Mouse (Mus musculus) spleen, postnatal 14 days (tissue): ENCODE results near the gene Speg.
A peak's percentile ranks its signal among the peaks of the same experiment; 100 is the strongest.

Experiments used
- DNase-seq, 2 experiments: peaks; one replicate each; pipeline ENCODE4 v3.0.0; 2021 to 2022; ENCODE audit warnings: low spot score in 2 of 2

The Speg gene

DNA sequence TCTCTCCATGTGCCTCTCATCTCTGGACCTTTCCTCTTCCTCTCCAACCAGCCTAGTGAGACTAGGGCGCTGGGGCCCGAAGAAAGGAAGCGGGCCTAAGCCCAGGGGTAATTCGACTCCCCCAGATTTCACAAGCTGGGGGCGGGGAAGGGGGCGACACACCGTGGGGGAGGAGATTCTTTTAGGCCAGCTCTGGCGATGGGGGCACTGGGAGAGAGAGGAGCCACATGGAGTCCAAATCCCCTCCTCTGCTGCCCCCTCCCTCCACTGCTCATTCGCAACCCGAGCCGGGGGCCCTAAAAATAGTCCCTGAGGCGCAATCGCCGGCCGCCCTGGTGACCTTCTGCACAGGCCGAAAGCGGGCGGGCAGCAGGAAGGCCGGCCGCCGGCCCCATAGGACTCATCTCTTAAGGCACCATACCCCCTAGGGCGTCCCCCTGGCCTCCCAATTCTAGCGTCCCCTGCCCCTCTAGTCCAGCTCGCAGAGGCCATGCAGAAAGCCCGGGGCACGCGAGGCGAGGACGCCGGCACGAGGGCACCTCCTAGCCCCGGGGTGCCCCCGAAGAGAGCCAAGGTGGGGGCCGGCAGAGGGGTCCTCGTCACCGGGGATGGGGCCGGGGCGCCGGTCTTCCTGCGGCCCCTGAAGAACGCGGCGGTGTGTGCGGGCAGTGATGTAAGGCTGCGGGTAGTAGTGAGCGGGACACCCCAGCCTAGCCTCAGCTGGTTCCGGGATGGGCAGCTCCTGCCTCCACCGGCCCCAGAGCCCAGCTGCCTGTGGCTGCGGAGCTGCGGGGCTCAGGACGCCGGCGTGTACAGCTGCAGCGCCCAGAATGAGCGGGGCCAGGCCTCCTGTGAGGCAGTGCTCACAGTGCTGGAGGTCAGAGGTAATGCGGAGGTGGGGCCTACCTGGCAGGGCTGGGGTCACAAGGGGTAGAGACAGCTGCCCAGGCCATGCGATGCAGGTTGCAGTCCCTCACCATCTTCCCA is at the start of gene Speg:
Gene Speg (plus strand): TSS at position 348 of the 987 bp plus-strand sequence.
- no peak for DNase-seq

DNA sequence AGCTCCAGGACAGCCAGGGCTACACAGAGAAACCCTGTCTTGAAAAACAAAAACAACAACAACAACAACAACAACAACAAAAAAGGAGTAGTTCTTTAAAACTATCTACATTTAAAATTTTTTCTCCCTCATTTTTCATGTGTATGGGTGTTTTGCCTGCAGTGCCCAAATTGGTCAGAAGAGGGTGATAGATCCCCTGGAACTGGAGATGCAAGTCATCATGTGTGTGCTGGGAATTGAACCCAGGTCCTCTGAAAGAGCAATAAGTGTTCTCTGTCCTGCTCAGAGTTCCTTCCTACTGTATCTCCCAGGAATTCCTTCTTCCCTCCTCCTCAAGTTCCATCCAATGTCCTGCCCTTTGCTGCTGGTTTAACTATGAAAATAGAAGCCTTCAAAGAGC is 47.6 kb upstream of the Speg start:
- DNase-seq = no peak

DNA sequence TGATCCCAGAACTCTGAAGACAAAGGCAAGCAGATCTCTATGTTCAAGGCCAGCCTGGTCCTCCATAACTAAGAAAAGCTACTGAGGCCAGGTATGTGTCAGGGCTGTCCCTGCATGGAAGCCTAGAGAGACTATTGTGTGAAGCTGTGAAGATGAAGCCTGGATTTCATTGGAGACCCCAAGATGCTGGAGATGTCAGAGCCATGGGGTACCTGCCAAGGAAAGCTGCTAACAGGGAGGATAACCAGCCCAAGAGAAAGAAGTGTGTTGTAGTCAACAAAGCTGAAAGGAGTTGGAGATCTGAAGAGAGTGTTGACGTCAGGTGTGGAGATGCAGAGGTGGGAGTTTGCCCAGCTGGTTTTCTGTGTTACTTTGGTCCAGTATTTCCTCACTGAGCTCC is 43.8 kb upstream of the Speg start:
- no peak for DNase-seq

DNA sequence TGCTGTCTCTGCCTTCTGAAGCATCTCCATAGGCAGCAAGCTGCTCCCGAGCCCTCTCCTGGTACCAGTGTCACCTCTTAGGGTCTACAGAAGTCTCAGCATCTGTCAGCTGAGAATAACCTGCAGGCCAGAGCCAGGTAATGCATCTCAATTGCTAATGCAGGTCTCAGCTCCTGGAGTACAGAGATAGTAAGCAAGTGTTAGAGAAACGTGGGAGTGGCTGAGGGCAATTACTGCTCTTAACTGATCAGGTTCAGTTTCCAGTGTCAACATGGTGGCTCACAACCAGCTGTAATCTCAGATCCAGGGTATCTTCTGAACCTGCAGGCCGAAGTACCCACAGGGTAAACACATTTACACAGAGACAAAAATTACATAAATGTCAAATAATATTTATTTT is 38.6 kb upstream of the Speg start:
- no peak for DNase-seq

DNA sequence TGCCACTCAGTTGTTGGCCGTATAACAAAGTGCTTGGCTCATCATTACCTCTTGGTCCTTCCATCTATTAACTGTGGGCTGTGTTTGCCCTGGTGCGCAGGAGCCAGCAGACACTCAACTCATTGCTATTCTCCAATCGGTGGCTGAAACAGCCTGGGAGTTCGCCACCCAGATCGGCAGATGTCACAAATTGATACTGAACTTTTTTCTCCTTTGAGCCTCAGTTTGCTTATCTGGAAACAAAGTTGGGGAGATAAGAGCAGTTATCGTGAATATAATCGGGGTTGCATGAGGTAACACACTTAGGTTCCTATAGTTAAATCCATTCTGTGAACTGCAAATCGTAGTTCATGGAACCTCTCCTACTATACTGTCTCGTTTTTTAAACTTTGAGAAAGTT is 38.0 kb upstream of the Speg start:
- DNase-seq = no peak

DNA sequence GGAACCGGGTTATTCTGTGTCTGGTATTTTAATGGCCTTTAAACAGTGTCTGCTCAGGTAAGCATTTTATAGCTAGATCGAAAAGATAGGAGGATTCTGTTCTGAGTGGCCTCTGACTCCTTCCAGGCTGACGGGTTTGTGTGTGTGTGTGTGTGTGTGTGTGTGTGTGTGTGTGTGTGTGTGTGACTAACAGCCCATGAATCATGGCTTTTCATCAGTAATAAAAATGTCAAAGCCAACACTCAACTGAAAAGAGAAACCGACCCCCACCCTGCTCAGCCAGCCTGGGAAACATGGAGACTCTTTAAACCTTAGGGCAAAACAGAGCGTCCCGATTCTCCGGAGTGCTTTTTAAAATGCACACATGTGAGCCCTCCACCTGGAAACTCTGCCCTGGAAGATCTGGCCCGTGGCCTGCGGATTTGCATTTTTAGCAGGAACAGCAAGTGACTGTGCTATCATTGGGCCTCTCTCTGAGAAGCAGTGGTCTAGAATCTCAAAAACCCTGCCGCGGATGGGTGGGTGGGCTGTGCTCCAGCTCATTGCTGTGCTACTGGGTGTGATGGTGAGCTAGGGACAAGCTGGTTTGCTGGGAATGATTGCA is 36.9 kb upstream of the Speg start:
- no peak for DNase-seq

DNA sequence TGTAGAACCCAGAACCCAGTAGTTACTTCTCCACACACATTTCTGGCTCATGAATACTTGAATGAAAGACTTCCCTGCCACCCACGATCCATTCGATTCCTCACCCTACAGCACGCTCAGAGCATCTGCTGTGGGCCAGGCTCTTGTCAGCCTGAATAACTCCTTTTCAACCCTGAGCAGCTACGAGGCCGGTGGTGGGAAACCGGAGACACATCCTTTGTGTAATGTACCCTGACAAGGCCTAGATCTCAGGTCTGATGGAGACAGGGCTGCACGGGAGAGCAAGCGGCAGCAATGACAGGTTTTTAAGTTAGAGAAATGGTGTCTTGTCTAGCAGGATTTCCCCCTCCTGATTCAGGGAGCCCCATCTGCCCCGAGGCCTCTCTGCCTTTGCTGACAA is 35.8 kb upstream of the Speg start:
- no peak for DNase-seq

DNA sequence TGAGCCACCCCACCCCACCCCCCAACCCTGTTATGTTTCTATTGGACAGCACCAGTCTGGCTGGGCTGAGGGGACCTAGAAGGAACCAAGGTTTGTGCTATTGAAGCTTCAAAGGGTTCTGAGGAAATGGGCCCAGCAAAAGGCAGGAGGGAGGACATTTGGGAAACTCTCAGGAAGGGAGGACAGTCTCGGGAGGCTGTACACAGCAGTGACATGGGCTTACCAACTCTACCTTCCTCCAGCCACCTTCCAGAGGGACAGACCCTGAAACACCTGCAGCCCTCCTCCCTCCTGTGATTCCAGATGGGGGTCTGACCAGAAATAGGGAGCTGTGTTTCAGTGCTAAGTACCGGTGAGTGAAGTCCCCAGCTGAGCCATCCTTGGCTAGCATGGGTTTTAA is 34.6 kb upstream of the Speg start:
- no peak for DNase-seq

DNA sequence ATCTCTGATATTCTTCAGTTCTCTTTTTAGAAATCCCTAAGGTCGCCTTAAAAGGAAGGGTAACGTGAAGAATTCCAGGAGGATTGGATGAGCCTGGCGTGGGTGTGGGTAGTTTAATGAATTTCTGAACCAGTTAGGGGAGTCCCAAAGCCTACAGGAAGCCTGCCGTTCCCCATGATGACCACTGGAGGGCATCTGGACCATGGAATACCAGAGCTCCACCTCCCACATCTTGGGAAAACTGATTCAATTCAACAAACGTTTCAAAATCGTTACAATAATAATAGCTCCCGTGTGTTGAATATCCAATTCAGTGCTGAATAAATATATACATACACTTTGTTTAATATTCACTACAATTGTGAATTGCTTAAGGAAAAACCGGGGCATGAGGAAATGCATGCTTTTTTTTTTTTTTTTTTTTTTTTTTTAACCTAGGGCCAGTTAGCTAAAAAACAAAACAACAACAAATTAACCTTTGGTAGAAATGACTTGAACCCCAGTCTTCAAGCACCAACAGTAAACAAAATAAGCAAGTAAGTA is 32.2 kb upstream of the Speg start:
- DNase-seq = peak in 1 of 2 experiments; percentile 14

DNA sequence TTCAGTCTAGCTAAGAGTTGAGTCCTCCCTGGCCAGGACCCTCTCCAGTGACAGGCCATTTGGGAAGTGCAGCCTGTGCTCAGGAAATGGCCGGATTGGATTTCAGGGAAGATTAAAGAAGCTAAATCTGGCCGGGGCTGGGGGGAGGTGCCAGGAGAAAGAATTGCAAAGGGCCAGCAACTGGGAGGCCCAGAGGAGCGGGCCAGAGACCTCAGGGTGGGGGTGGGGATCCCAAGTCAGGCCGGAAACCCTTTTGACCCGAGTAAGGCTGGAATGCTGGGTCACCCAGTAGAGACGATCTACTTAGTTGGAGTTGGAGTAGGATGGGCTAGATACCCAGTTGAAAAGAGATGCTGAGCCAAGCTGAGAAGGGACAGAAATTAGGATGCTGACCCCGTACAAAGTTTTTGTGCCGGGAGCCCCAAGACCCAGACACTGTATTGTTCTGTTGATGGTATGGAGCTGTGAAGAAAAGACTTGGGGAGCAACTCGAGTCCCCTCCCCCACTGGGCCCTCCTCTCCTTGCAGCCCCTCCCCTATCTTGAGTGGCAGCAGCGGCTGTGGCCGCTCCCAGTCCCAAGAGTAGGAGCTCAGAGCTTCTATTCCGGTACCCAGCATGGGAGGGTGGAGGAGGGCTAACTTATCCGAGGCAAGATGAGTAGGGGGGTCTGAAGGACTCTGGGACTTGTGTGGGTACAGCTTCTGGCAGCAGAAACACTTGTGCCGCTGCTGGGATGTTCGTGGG is 30.6 kb upstream of the Speg start:
- DNase-seq = no peak

DNA sequence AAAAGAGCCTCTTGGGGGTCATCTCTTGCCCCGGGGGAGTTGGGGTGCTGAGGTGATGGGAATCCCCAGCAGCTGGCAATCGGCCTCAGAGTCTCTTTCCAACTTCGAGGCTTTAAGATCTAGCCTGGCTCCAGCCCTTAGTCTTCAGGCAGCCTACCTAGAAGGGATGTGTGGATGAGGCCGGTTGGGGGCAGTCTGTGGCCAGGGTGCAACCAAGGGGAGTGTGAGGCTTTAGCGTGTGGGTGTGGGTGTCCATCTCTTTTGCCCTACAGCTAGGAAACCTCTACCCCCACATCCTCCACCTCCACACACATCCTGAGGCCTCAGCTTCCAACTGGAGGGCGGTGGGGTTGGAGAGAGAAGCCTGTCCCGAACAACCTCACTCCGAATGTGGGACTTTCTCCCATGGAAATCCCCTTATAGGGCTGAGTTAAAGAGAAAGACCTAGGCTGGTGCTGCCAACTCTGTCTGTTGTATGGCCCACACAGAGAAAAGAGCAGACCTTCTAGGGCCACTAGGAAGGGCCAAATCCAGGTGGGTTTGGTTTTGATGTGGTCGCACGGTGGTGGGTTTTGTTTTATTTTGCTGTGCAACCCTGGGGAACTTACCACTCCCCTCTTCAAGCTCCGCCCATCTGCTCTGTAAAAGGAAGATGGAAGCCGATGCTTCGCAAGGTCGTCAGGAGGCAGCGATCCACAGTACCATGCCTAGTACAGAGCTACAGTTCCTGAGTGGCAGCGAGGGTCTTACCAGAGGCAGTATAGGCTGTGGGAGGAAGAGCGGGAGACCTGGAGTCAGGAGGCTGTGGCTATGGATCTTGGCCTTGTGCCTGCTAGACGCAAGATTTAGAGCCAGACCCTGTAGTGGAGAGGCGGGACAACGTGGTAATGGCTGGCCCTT is 29.8 kb upstream of the Speg start:
- DNase-seq = no peak

DNA sequence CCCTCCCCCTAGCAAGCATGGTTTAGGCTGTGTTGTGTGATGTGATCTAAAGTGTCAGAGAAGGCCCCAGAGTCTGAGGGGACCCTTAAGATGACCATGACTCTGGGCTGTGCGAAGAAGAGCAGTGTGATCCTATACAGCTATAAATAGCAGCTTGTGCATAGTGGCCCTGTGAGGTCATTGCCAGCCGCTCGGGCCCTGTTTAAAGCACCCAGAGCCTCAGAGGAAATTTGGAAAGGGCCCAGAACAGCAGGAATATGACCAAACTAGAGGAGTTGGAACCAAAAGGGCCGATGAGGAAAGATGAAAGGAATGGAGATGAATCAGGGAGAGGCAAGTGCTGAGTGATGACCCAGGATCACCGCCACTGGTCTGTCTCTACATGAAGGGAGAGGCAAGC is 27.8 kb upstream of the Speg start:
- DNase-seq = no peak

DNA sequence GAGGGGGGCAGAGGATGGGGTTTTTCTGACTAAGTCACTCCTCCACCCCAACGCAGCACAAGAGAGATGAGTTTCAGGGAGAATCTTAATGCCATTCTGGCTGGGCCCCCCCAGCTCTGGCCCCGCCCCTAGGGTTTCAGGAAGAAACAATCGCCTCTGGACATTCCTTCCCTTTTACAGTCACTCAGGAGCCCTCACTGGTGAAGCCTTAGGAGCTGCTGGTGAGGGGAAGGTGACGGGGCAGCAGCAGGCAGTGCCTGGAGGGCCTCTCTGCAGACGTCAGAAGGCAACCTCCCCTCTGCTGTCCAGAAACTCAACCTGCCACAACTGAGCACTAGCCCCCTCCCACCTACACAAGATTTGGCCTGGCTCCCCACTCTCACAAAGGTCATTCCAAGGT is 25.8 kb upstream of the Speg start:
- DNase-seq = no peak

DNA sequence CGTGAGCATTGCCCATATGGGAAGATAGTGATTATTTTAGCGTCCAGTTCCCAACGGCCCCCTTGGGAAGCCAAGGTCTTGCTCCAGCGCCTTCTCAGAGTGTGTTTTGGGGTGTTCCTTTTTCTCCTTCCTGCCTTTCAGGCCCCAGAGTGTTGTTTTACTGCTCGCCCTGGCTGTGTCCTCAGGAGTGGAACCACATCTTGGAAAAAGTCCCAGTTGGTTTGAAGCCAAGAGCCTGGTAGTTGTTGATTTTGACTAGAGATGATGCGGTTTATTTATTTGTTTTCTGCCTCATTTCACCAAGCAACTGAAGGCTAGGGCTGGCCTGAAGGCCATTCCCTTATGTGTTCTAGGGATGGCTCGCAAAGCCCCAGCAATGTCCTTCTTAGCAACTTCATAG is 17.8 kb upstream of the Speg start:
- DNase-seq = no peak

DNA sequence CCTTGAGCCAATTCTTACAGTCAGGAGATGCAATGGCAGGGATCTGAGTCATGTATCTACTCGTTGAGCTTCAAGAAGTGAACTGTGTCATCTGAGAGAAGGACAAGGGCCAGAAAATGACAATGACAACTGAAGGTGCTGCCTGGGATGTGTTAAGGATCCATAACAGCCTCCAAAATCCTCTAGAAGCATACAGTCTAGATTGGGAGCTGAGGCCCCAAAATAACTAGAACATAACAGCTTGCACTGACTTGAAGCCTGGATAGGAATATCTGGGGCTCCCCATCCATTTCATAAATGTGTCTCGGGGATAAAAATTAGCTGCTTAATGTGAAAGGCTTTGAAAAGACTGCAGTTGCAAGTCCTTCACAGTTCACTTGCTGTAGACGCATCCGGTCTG is 17.1 kb upstream of the Speg start:
- no peak for DNase-seq

DNA sequence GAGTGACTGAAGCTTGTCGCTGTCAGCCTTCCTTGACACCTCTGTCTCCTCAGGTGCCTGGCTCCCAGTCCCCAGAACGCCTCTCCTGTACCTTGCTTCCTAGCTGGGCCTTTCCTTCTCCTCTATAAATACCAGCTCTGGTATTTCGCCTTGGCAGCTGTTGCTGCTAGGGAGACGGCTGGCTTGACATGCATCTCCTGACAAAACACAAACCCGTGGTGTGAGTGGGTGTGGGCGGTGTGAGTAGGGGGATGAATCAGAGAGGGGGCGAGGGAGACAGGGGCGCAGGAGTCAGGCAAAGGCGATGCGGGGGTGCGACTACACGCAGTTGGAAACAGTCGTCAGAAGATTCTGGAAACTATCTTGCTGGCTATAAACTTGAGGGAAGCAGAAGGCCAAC is 15.8 kb upstream of the Speg start:
- DNase-seq = no peak

DNA sequence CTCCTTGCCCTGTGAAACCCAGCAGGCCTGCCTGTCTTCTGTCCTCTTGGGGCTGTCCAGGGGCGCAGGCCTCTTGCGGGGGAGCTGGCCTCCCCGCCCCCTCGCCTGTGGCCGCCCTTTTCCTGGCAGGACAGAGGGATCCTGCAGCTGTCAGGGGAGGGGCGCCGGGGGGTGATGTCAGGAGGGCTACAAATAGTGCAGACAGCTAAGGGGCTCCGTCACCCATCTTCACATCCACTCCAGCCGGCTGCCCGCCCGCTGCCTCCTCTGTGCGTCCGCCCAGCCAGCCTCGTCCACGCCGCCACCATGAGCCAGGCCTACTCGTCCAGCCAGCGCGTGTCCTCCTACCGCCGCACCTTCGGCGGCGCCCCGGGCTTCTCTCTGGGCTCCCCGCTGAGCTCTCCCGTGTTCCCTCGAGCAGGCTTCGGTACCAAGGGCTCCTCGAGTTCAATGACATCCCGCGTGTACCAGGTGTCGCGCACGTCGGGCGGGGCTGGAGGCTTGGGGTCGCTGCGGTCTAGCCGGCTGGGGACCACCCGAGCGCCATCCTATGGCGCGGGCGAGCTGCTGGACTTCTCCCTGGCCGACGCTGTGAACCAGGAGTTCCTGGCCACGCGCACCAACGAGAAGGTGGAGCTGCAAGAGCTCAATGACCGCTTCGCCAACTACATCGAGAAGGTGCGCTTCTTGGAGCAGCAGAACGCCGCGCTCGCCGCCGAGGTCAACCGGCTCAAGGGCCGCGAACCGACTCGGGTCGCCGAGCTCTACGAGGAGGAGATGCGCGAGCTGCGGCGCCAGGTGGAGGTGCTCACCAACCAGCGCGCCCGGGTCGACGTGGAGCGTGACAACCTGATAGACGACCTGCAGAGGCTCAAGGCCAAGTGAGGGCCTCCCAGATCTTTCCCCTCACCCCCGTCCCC is 14.7 kb upstream of the Speg start, which contains the start of gene Des:
Gene Des (plus strand): TSS at position 218 of the 920 bp plus-strand sequence.
- DNase-seq = no peak

DNA sequence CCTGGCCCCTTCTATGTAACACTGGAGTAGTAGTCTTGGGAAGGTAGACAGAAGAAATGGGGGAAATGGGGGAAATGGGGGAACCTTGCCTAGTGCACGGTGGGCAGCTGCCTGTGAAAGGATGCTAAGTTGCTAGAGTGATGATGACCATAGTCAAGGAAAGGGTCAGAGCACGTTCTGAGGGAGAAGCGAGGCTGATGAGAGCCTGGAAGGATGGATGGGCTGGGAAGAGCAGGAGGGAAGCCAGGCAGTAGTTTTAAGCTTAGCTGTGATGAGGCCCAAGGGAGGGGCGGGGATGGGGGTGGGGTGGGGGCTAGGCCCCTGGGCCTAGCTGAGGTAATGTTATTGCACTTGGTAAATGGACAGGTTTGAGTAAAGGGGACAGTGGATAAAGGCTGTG is 14.0 kb upstream of the Speg start:
- DNase-seq = no peak

DNA sequence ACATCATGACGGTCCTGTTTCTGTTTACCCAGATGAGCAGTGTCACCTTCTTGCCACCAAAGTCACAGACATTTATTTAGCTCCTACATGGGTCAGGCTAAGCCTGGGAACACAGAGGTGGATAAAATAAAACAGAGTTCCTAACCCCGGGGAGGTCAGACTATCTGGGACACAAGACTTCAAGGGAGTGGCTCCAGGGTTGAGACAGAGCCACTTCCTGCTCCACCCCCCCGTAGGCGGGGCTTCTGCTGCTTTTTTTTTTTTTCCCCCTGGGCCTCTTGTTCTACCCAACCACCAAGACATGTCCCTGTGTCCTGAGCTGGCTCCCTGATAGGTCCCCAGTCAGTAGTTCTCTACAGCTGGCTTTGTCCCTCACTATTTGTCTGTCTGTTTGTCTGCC is 13.3 kb upstream of the Speg start:
- no peak for DNase-seq

DNA sequence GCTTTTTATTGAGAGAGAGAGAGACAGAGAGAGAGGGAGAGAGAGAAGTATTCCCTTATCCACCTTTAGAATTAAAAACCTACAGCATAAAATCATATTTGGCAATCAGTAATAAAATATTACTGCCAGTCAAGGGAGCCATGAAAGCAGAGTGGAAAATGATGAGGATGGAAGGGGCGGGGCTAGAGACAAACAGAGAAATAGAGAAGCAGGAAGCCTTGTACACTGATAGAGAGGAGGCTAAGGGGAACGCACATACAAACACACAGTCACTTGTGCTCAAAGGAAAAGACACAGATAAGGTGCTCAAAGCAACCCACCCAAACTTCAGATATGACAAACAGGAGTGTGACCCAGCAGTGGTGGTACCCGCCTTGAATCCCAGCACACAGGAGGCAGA is 11.2 kb upstream of the Speg start:
- DNase-seq = no peak
